Mouse (Mus musculus): ENCODE data around the gene Krtap2-4.

Krtap2-4 gene

DNA sequence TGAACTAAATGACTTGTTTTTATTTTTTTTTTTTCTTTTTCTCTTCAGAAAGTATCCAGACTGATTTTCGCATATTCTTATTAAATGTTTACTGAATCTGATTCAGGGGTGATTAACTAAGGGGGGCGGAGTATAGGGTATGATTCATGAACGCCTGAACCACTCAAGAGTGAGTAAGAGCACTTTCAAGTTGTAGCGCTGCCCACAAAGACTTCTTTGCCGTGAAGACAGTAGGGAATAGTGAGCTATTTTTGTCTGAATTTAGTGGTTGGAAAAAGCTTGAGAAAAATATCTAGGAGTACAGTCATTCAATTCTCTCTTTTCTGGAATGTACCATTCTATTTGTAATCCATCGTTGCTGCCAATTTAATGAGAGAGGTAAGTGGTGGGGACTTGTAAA, 33.1 kb downstream of the Krtap2-4 start:
- no peak for DNase-seq (ENCODE audit: low spot score)

DNA sequence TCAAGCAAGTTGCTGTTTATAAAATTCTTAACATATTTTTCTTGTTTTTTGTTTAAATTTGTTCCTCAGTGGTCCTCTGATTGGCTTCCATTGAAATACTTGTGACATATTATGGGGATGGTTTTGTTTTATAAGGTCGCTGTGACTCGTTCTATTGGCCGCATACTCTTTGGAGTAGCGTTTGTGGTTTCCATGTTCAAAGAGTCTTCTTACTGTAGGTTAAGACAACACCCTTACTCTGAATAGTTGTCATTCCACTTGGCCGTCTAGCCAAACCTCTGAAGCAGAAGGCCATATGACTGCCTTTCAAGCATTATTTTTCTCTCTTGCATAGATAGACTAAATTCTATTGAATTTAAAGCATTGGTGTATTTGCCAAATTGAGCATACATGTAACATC, 33.6 kb downstream of the Krtap2-4 start:
- DNase-seq (ENCODE audit: low spot score): no peak

- DNase-seq (ENCODE audit: low spot score): no peak
Measured at GRCm38 (mm10) chr11:99580636-99581035, 34.0 kb downstream of the Krtap2-4 start, which contains the start of gene Krtap1-5. TSS of gene Krtap1-5 (minus strand) at chr11:99581016.

GRCm38 (mm10) chr11:99574106-99574505, 40.5 kb downstream of the Krtap2-4 start:
- DNase-seq (ENCODE audit: low spot score): peak; percentile 85

DNA sequence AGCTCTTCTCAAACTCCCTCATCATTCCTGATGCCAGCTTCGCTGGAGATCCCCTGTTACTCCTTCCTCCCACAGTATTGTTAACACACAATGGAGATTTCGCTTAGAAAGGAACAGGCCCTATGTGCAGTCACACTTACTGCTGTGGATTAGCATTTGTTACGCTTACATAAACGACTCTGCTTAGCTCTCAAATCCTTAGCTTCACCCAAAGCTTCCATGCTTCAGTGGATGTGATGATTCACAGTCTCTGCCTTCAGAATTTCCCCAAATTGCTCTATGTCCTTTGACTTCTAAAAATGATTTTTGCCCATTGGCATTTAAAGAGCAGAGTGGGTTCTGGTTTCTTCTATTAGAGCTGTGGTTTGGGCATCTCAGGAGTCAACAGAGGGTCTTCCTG, 41.5 kb downstream of the Krtap2-4 start:
- DNase-seq (ENCODE audit: low spot score): no peak

DNA sequence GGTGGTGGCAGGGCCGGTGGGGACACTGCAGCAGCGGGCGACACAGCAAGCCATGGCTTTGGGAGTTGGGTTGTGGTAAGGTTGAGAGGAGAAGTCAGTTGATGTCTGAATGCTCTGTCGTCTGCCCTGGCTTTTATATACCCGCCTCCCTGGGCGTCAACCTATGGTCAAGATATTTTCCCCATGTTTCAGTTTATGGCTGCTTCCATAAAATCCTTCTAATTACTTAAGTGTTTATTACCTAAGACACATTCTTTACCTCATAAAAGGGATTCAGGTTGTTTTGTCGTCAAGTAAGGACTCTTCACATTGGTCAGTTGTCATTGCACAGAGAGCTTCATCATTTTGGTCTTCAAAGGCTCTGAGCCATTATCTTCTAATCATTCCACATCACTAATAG, 48.1 kb downstream of the Krtap2-4 start, which contains the start of gene Krtap3-1:
Gene Krtap3-1 (minus strand): TSS at position 101 of the 400 bp plus-strand sequence.
- no peak for DNase-seq (ENCODE audit: low spot score)
